Mouse (Mus musculus) frontal cortex, adult (tissue): ENCODE measurements around the gene Slc25a45.
"Not testable (repeated sequence)": the region's sequence is repeated elsewhere in the genome, so short reads cannot be mapped to it uniquely, and the experiment has no call there.

Experiments
- ATAC-seq: cut with Nextera tagmentation; 2 replicates; pipeline ENCODE4 v1.9.2; 2017; ENCODE audit warnings: mild to moderate bottlenecking, moderate library complexity, mixed read lengths; ENCODE audit not compliant: low TSS enrichment

Gene Slc25a45

GRCm38 (mm10) chr19:5856604-5857003 is 21.0 kb upstream of the Slc25a45 start:
- ATAC-seq = peak; percentile 74; the same call in 1 of the 2 replicates

- no peak for ATAC-seq
Measured at GRCm38 (mm10) chr19:5862335-5863085, 15.1 kb upstream of the Slc25a45 start.

GRCm38 (mm10) chr19:5863776-5864175 is 13.8 kb upstream of the Slc25a45 start:
- ATAC-seq = no peak

GRCm38 (mm10) chr19:5864710-5865398 is 12.8 kb upstream of the Slc25a45 start:
- ATAC-seq = no peak

GRCm38 (mm10) chr19:5868096-5868495 is 9.5 kb upstream of the Slc25a45 start:
- ATAC-seq = no peak

- no peak for ATAC-seq
Measured at GRCm38 (mm10) chr19:5871273-5871672, 6.3 kb upstream of the Slc25a45 start.

GRCm38 (mm10) chr19:5871683-5872082 is 5.9 kb upstream of the Slc25a45 start:
- ATAC-seq = no peak

- no peak for ATAC-seq
Measured at GRCm38 (mm10) chr19:5872528-5872927, 5.1 kb upstream of the Slc25a45 start.

- no peak for ATAC-seq
Measured at GRCm38 (mm10) chr19:5872931-5873556, 4.6 kb upstream of the Slc25a45 start.

- ATAC-seq = no peak
Measured at GRCm38 (mm10) chr19:5874391-5874968, 3.1 kb upstream of the Slc25a45 start.

GRCm38 (mm10) chr19:5874969-5875480 is 2.6 kb upstream of the Slc25a45 start, which contains the start of gene Frmd8:
Gene Frmd8 (minus strand): TSS chr19:5875274.
- ATAC-seq = peak; percentile 93

GRCm38 (mm10) chr19:5878362-5878722 is 734 bp downstream of the Slc25a45 start:
- ATAC-seq = no peak

GRCm38 (mm10) chr19:5878916-5879315 is 1.3 kb downstream of the Slc25a45 start:
- no peak for ATAC-seq

- no peak for ATAC-seq
Measured at GRCm38 (mm10) chr19:5879735-5880134, 2.1 kb downstream of the Slc25a45 start.

GRCm38 (mm10) chr19:5881155-5881554 is 3.5 kb downstream of the Slc25a45 start:
- no peak for ATAC-seq

GRCm38 (mm10) chr19:5882079-5882478 is 4.5 kb downstream of the Slc25a45 start:
- ATAC-seq = not testable (repeated sequence)

GRCm38 (mm10) chr19:5883935-5884334 is 6.3 kb downstream of the Slc25a45 start:
- no peak for ATAC-seq

- ATAC-seq = no peak
Measured at GRCm38 (mm10) chr19:5885838-5886237, 8.2 kb downstream of the Slc25a45 start.

- no peak for ATAC-seq
Measured at GRCm38 (mm10) chr19:5887234-5887815, 9.7 kb downstream of the Slc25a45 start.

GRCm38 (mm10) chr19:5889211-5889610 is 11.6 kb downstream of the Slc25a45 start:
- ATAC-seq = no peak

- no peak for ATAC-seq
Measured at GRCm38 (mm10) chr19:5891521-5892258, 14.1 kb downstream of the Slc25a45 start.
